Mouse (Mus musculus): ENCODE measurements at regions not wholly inside any gene's neighbourhood (a gene's known extent, or its start where the extent isn't known, plus 50 kb on each side); places are given as distances from the start of the nearest gene placed in this dataset.

DNA sequence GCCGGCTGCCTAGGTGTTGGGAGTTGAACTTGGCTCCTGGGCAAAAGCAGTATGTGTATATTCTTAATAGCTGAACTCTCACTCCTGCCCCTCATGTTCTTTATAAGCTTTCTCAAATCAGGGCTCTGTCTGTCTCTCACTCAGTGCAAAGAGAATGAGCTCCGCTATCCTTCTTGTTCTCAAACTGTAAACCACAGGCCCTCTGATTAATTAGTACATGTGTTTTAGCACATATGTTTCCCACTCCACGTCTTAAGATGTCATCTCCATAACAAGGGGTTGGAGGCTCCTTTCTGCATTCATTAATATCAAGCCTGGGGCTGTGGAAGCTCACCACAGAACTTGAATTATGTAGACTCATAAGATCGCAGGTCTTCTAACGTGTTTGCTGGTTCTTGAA lies 104.7 kb downstream of the Nsun3 start:
- WGBS: 86% methylated on average over 5 of the region's 5 CpGs

DNA sequence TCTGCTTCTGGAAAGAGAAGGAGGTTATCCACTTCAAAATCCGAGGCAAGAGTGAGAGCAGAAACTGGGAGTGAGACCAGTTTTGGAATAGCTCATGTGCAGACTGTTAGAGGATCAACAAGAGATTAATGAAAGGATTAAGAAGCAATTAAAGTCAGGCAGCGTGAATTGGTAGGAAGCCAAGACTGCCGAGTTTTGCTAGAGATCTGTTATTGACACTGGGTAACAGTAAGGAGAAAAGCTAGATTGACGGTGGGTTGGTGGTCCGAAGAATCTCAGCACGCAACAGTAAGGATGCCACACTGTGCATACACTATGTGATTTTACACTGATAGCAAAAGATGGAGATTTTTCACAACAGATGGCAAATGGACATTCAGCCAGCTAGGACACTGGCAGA lies 109.8 kb downstream of the Nsun3 start:
- no peak overlapping the region for H3K27ac ChIP-seq (replicated peaks)
- H3K36me3 ChIP-seq (replicated peaks): no peaks in the 10 kb centered on the region
- H3K4me3 ChIP-seq: no peak overlapping the region
- no peaks in the 10 kb centered on the region for H3K27me3 ChIP-seq (replicated peaks; ENCODE audit: low read depth, poor library complexity, severe bottlenecking)
- H3K4me1 ChIP-seq: no peaks in the 10 kb centered on the region
- no peak for DNase-seq (ENCODE audit: low spot score)
- WGBS: 84% methylated on average over 6 of the region's 6 CpGs
- no peaks in the 10 kb centered on the region for H3K9me3 ChIP-seq

More for the DNA sequence above, 104.7 kb downstream of the Nsun3 start:
- no peak for DNase-seq (ENCODE audit: low spot score)
- H3K4me3 ChIP-seq: no peak overlapping the region
- no peaks in the 10 kb centered on the region for H3K9me3 ChIP-seq
- no peak overlapping the region for H3K27ac ChIP-seq (replicated peaks)
- H3K27me3 ChIP-seq (replicated peaks; ENCODE audit: low read depth, poor library complexity, severe bottlenecking): no peaks in the 10 kb centered on the region
- no peaks in the 10 kb centered on the region for H3K4me1 ChIP-seq
- no peaks in the 10 kb centered on the region for H3K36me3 ChIP-seq (replicated peaks)

DNA sequence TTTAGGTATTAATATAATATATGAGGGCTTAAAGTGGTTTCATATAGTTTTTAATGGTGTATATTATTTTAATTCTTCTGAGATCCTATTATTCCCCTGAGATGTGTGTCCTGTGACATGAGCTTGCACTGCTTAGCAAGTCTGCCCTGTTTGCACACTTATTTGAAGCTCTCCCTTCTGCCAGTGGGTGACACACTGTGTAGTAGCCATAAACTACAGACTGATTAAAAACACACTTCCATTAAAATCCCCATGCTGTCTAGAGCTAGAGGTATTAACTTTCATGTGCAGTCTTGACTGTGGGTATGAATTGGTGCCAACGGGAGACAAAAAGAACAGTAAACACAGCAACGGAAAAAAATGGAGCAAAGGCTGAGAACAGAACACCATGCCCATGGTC lies 129.2 kb downstream of the Nsun3 start:
- DNase-seq (ENCODE audit: low spot score): no peak
- WGBS: 82% methylated on average over 2 of the region's 2 CpGs
- H3K27me3 ChIP-seq (replicated peaks; ENCODE audit: low read depth, poor library complexity, severe bottlenecking): no peaks in the 10 kb centered on the region
- H3K4me1 ChIP-seq: no peaks in the 10 kb centered on the region
- no peaks in the 10 kb centered on the region for H3K9me3 ChIP-seq
- H3K4me3 ChIP-seq: no peak overlapping the region
- no peaks in the 10 kb centered on the region for H3K36me3 ChIP-seq (replicated peaks)
- H3K27ac ChIP-seq (replicated peaks): no peak overlapping the region

DNA sequence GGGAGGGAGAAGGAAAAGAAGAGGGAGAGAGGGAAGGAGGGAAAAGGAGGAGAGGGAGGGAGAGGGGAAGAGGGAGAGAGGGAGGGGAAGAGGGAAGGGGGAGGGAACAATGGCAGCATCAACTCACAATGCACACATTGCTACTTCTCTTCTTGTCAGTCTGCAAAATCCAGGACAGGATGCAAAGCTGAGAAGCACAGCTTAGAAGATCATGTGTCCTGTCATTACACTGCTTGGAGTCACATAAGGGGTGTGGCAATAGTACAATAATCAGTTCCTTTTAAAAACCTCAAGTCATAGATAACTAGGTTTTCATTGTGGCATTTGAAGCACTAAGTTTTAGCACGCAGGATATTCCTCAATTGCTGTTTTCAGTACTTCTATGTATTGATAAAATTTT lies 132.2 kb downstream of the Nsun3 start:
- no peaks in the 10 kb centered on the region for H3K27me3 ChIP-seq (replicated peaks; ENCODE audit: low read depth, poor library complexity, severe bottlenecking)
- no peak overlapping the region for H3K4me3 ChIP-seq
- no peaks in the 10 kb centered on the region for H3K4me1 ChIP-seq
- no peaks in the 10 kb centered on the region for H3K9me3 ChIP-seq
- H3K27ac ChIP-seq (replicated peaks): no peak overlapping the region
- DNase-seq (ENCODE audit: low spot score): no peak
- 86% methylated on average over 1 of the region's 1 CpGs for WGBS
- H3K36me3 ChIP-seq (replicated peaks): no peaks in the 10 kb centered on the region

DNA sequence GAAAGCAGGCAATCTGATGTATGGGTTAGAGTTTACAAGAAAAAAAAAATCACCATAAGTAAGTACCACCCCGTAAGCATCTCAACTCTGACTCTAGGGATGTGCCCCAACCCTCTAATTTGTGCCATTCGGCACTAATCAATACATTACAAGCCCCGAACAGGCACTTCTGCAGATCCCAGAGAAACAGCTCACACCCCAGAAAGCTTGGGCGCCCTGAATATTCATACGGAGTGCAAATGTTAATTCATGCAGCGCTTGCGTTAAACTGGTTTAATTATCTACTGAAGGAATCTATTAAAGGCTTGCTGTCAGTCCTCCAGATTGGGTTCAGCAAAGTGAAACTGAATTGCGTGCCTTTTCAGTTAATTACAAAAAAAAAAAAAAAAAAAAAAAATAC lies 132.8 kb downstream of the Nsun3 start:
- H3K4me1 ChIP-seq: no peaks in the 10 kb centered on the region
- no peak overlapping the region for H3K4me3 ChIP-seq
- H3K36me3 ChIP-seq (replicated peaks): no peaks in the 10 kb centered on the region
- no peaks in the 10 kb centered on the region for H3K9me3 ChIP-seq
- 46% methylated on average over 8 of the region's 8 CpGs for WGBS
- H3K27ac ChIP-seq (replicated peaks): no peak overlapping the region
- DNase-seq (ENCODE audit: low spot score): no peak
- no peaks in the 10 kb centered on the region for H3K27me3 ChIP-seq (replicated peaks; ENCODE audit: low read depth, poor library complexity, severe bottlenecking)

DNA sequence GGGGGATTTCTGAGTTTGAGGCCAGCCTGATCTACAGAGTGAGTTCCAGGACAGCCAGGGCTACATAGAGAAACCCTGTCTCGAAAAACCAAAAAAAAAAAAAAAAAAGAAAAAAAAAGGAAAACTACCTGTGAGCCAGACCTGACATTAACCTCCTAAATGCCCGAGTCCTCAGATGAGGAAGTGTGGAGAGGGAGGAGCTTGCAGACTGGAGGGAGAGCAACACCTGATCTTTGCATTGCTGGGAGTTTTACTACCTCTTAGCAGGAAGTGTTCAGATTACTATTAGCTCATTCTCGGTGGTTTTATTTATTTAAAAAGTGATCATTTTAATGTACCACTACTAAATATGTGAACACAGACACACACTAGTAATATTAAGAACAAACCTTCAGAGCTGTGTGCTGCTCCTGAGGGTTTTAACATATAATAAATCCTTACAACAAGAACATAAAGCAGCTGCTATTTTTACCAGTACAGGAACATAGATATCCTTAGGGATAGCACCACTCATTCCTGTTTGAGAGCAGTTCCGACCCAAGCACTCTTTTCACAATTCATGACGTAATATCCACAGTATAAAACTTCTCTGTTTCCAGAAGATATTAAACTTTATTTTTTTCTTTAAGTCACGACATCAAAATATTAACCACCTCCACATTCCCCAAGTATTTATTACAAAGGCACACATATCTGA lies 133.7 kb downstream of the Nsun3 start:
- no peaks in the 10 kb centered on the region for H3K27me3 ChIP-seq (replicated peaks; ENCODE audit: low read depth, poor library complexity, severe bottlenecking)
- 83% methylated on average over 6 of the region's 6 CpGs for WGBS
- no peak overlapping the region for H3K4me3 ChIP-seq
- H3K36me3 ChIP-seq (replicated peaks): no peaks in the 10 kb centered on the region
- H3K27ac ChIP-seq (replicated peaks): no peak overlapping the region
- no peaks in the 10 kb centered on the region for H3K9me3 ChIP-seq
- no peaks in the 10 kb centered on the region for H3K4me1 ChIP-seq
- DNase-seq (ENCODE audit: low spot score): no peak

DNA sequence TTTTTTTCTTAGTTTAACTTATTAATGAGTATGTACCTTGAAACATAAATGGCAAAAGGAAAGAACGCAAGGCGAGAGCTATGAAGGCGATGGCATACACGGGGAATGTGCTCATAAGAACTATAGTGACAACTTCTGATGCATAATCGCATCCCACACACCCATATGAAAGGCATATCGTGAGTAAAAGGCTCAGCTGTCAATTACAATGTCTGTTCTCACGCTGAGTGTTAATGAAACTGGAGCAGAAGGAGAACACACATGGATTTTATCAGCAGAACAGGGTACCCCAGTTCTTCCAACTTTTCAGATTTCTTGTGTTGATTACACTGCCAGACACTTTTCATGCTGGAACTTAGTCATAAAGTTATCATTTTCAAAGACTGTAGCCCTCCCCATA lies 135.8 kb downstream of the Nsun3 start:
- Histone ChIP-seq H3K27me3 (replicated peaks; ENCODE audit: low read depth, poor library complexity, severe bottlenecking) (no peaks in the 10 kb centered on the region), H3K4me3 (no peak overlapping the region), H3K27ac (replicated peaks) (no peak overlapping the region), H3K36me3 (replicated peaks) (no peaks in the 10 kb centered on the region), H3K4me1 (no peaks in the 10 kb centered on the region), H3K9me3 (no peaks in the 10 kb centered on the region)
- WGBS: 89% methylated on average over 7 of the region's 7 CpGs
- no peak for DNase-seq (ENCODE audit: low spot score)

DNA sequence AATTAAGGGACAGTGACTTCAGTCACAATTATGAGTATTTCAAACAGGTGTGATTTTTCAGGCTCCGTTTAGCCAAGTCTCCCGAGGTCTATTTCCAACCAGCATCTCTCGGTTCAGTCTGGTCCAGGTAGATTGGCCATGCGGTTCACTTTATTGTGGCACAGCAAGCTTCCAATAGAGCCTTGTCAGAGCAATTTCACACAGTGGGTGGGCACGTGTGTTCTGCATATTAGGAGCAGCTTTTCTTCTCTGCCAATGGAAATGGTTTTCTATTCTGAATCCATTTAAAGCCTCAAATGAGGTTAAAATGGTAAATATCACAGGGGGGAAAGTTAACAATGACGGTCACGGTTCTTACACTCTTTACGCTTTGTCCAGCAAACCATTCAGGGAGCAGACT lies 138.3 kb downstream of the Nsun3 start:
- H3K4me3 ChIP-seq: no peak overlapping the region
- DNase-seq (ENCODE audit: low spot score): no peak
- no peaks in the 10 kb centered on the region for H3K36me3 ChIP-seq (replicated peaks)
- H3K27ac ChIP-seq (replicated peaks): no peak overlapping the region
- H3K4me1 ChIP-seq: no peaks in the 10 kb centered on the region
- 81% methylated on average over 8 of the region's 8 CpGs for WGBS
- no peaks in the 10 kb centered on the region for H3K9me3 ChIP-seq
- H3K27me3 ChIP-seq (replicated peaks; ENCODE audit: low read depth, poor library complexity, severe bottlenecking): no peaks in the 10 kb centered on the region

DNA sequence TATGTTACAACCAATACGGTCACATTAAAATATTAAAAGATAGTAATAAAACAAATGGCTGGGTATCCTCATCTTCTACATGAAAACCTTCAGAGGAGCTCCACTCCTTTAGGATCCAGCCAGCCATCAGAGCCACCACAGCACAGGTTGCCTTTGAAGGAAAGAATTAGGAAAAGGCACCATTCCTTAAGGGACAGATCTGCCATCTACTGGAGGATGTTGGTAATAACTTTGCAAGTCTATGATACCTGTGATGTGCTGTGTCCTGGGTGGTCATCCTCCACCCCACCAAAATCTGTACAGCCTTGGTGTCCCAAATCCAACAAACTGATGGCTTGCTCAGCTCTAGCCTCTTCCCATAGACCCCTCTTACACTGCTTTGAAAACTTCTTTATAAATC lies 140.5 kb downstream of the Nsun3 start:
- WGBS: 66% methylated on average over 1 of the region's 1 CpGs
- Histone ChIP-seq H3K9me3 (no peaks in the 10 kb centered on the region), H3K4me3 (no peak overlapping the region), H3K27me3 (replicated peaks; ENCODE audit: low read depth, poor library complexity, severe bottlenecking) (no peaks in the 10 kb centered on the region), H3K36me3 (replicated peaks) (no peaks in the 10 kb centered on the region), H3K27ac (replicated peaks) (no peak overlapping the region), H3K4me1 (no peaks in the 10 kb centered on the region)
- no peak for DNase-seq (ENCODE audit: low spot score)

DNA sequence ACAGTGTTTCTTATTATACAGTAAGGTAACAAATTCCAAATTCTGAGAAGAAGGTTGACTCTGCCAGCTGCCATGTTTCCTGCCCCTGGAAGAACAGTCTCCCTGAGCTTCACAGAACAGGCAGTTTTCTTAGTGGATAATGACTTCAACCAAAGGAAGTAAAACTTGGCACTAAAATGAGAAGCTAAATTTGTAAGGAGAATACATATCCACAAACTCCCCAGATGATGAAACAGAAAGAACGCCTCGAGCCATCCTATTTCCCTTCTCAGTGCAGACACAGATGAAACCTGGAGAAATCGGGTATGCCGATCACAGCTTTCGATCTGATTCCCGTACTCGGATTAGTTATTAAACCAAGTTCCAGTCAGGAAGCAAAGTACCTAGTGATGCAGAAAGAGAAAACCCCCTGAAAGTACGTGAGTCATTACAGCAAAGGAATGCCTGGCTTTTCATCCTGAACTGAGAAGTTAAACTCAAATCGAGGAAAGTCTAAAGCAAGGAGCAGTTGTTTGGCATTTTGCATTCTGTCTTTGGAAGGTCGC lies 143.7 kb downstream of the Nsun3 start:
- no peaks in the 10 kb centered on the region for H3K4me1 ChIP-seq
- no peaks in the 10 kb centered on the region for H3K36me3 ChIP-seq (replicated peaks)
- H3K27ac ChIP-seq (replicated peaks): no peak overlapping the region
- DNase-seq (ENCODE audit: low spot score): no peak
- no peak overlapping the region for H3K4me3 ChIP-seq
- no peaks in the 10 kb centered on the region for H3K27me3 ChIP-seq (replicated peaks; ENCODE audit: low read depth, poor library complexity, severe bottlenecking)
- 91% methylated on average over 10 of the region's 10 CpGs for WGBS
- H3K9me3 ChIP-seq: no peaks in the 10 kb centered on the region

DNA sequence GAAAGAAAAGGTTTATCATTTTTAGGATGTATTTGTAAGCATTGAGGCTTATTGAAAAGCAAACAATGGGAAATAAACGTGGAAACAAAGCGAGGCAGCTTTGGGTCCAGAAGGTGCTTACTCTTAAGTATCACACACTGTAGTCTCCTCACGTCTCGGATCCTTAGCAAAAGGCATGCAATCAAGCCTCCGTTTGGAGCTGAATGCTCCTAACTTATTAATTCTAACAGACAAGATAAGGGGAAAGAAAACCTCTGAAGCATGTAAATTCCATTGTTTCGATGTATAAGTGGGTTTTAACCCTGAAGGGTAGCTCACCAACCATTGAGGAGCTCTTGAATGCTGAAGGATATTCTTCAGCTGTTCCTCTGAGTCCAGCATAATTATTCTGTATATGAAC lies 162.7 kb downstream of the Nsun3 start:
- Histone ChIP-seq H3K4me1 (no peaks in the 10 kb centered on the region), H3K36me3 (replicated peaks) (no peaks in the 10 kb centered on the region), H3K27ac (replicated peaks) (no peak overlapping the region), H3K4me3 (no peak overlapping the region), H3K9me3 (no peaks in the 10 kb centered on the region), H3K27me3 (replicated peaks; ENCODE audit: low read depth, poor library complexity, severe bottlenecking) (no peaks in the 10 kb centered on the region)
- no peak for DNase-seq (ENCODE audit: low spot score)
- 75% methylated on average over 6 of the region's 6 CpGs for WGBS

DNA sequence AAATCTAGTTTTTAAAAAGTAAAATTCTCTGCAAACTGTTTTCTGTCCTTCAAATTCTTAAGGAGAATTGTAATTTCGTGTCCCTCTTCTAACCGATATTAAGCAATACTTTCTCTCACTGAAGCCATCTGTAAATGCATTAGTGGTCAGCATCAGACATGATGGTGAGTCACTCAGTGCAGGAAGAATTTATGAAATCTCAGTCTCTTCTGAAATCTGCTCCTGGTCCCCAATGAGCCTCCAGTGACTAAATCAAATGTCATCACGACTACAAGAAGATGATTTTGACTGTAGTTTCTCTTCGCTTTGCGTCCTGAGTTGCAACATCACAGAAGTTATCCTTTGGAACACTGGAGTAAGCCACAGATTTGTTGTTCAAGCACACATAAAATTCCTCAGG lies 175.7 kb downstream of the Nsun3 start:
- Histone ChIP-seq H3K27ac (replicated peaks) (no peak overlapping the region), H3K4me1 (no peaks in the 10 kb centered on the region), H3K36me3 (replicated peaks) (no peaks in the 10 kb centered on the region), H3K27me3 (replicated peaks; ENCODE audit: low read depth, poor library complexity, severe bottlenecking) (no peaks in the 10 kb centered on the region), H3K9me3 (no peaks in the 10 kb centered on the region), H3K4me3 (no peak overlapping the region)
- no peak for DNase-seq (ENCODE audit: low spot score)
- WGBS: 93% methylated on average over 5 of the region's 5 CpGs

DNA sequence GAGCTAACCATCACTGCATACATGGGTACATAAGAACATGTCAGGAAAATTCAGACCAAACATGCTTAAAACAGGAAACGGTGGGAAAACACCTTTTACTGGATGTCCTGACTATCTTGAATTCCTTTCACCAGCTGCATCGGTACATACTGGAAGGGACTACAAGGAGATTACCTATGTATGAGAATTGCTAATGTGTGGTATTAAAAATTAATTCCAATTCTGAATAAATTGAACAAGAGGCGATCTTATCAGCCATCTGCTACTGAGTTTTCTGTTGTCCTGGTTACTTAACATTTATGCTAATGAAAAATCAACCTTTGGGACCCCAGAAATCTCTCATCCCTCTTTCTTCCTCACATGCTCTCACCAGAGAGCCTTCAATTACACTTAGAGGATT lies 178.0 kb downstream of the Nsun3 start:
- no peaks in the 10 kb centered on the region for H3K27me3 ChIP-seq (replicated peaks; ENCODE audit: low read depth, poor library complexity, severe bottlenecking)
- no peak for DNase-seq (ENCODE audit: low spot score)
- H3K4me3 ChIP-seq: no peak overlapping the region
- H3K27ac ChIP-seq (replicated peaks): no peak overlapping the region
- 87% methylated on average over 3 of the region's 3 CpGs for WGBS
- no peaks in the 10 kb centered on the region for H3K9me3 ChIP-seq
- H3K4me1 ChIP-seq: no peaks in the 10 kb centered on the region
- H3K36me3 ChIP-seq (replicated peaks): no peaks in the 10 kb centered on the region
